Mouse (Mus musculus) spleen, adult 2 months (tissue): ENCODE measurements around the gene Slc35d3. TPM values are rescaled to one million over a fixed set of nuclear protein-coding genes. Genes with fewer than 3 reads are reported as not detected.

Source experiments
- DNase-seq, 2 experiments: peaks; one replicate each; pipeline versions ENCODE4 v3.0.0 to v3.0.0-alpha.2; 2012 to 2021; ENCODE audit warnings: low spot score in 2 of 2, low read depth in 1 of 2
- H3K27ac ChIP-seq: fragments of 200-500 bp; 2 replicates; pipeline ENCODE4 v1.5.1; 2012; ENCODE audit warnings: low read length, inconsistent platforms; ENCODE audit not compliant: insufficient read depth
- H3K27me3 ChIP-seq: fragments of 200-500 bp; 2 replicates; pipeline ENCODE4 v1.6.1; 2012; ENCODE audit warnings: mild to moderate bottlenecking, moderate library complexity, low read length, inconsistent platforms; ENCODE audit not compliant: control insufficient read depth, insufficient read depth
- H3K36me3 ChIP-seq: fragments of 200-500 bp; 2 replicates; pipeline ENCODE4 v1.6.1; 2012; ENCODE audit warnings: mild to moderate bottlenecking, low read length, inconsistent platforms; ENCODE audit not compliant: control insufficient read depth, insufficient read depth
- H3K4me1 ChIP-seq: fragments of 200-500 bp; 2 replicates; pipeline ENCODE4 v1.6.1; 2011; ENCODE audit warnings: inconsistent platforms; ENCODE audit not compliant: control insufficient read depth, insufficient read depth, insufficient read length
- H3K4me3 ChIP-seq: fragments of 200-500 bp; 2 replicates; pipeline ENCODE4 v1.5.1; 2011; ENCODE audit warnings: mild to moderate bottlenecking, inconsistent platforms; ENCODE audit not compliant: insufficient read depth, insufficient read length; ENCODE audit errors: extremely low read depth
- CTCF ChIP-seq: fragments of 200-500 bp; IDR thresholded peaks from 2 replicates; pipeline ENCODE4 v1.5.1; 2011; ENCODE audit warnings: mild to moderate bottlenecking, inconsistent platforms; ENCODE audit not compliant: insufficient read depth, insufficient read length, insufficient replicate concordance; ENCODE audit errors: extremely low read depth
- POLR2A ChIP-seq: fragments of 200-500 bp; IDR thresholded peaks from 2 replicates; pipeline ENCODE4 v1.6.1; 2011; ENCODE audit warnings: low read depth, low read length, inconsistent platforms
- WGBS: fragments of 180-500 bp; shearing (Covaris S2); methylation state at CpG from one replicate; pipeline ENCODE4 v1.1.7; 2018; 5-methylcytosine and 5-hydroxymethylcytosine counted together
- polyA plus RNA-seq: library from polyadenylated mRNA; depleted of rRNA; stranded (reverse); fragments of >200 nt; gene quantifications from 2 replicates; pipeline ENCODE4 v1.2.3, GENCODE M21; 2012; rRNA removed

Gene Slc35d3
- polyA plus RNA-seq, 1 experiment = 2.8 TPM

DNA sequence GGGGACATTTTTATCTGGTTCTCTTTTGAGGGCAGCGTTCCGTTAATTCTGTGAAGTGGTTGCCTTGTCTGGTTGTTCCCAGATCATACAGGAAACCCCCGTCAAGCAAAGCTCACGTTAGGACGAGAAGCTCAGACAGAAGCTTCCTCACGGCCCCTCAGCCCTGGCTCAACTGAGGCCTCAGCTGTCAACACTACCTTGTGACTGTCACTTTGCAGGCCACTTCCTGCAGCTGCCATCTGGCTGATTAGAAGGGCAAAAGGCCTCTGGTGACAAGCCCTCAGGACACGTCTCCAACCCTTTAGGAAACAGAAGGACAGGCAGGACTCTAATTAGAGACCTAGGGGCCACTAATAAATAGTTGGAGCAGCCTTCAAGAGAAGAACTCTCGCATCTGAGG is 35.9 kb downstream of the Slc35d3 start:
- no peak for TF ChIP-seq CTCF
- TF ChIP-seq POLR2A = no peak
- WGBS = 22% methylated on average over 8 of the region's 8 CpGs
- no peaks in the 10 kb centered on the region for H3K36me3 ChIP-seq
- H3K27ac ChIP-seq = no peak overlapping the region
- peaks cover 2% of the 10 kb centered on the region; the same call in 1 of the 2 replicates for H3K4me1 ChIP-seq
- no peak overlapping the region for H3K4me3 ChIP-seq
- no peaks in the 10 kb centered on the region for H3K27me3 ChIP-seq
- no peak for DNase-seq

DNA sequence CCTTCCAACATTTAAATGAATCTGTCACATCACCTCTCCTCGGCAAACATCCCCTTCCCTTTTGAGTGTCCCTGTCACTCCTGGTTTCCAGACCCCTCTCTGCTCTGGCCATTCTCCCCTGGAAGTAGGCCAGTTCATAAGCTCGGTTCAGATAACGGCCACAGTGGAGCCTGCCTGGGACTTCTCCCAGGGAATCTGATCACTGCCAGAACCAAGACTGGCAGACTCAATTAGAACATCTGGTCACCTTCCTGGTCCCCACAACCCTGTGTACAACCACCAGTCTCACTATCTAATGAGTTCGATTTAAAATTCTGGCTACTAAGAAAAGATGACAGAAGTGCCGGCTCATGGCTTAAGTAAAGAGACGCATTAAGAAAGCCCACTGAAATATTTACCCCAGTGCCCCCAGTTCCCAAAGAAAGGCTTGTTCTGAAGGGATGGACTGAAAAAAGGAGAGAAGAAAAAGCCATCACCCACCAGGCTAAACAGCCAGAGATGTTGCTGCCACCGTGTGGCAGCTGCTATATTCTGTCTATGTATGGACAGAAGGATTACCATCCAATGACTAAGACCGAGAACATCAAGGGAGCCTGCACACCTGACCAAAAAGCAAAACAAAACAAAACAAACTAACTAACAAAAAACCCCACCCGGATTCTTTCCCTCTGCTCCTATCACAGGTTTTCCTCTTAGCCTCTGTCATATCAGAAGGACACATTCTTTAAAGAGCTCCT is 39.7 kb downstream of the Slc35d3 start:
- H3K4me1 ChIP-seq = peaks cover 2% of the 10 kb centered on the region; the same call in 1 of the 2 replicates
- H3K4me3 ChIP-seq = no peak overlapping the region
- 63% methylated on average over 9 of the region's 9 CpGs for WGBS
- no peaks in the 10 kb centered on the region for H3K27me3 ChIP-seq
- no peaks in the 10 kb centered on the region for H3K36me3 ChIP-seq
- TF ChIP-seq CTCF (peak; percentile 31; the same call in 1 of the 2 replicates), POLR2A (no peak)
- no peak overlapping the region for H3K27ac ChIP-seq
- DNase-seq = no peak

DNA sequence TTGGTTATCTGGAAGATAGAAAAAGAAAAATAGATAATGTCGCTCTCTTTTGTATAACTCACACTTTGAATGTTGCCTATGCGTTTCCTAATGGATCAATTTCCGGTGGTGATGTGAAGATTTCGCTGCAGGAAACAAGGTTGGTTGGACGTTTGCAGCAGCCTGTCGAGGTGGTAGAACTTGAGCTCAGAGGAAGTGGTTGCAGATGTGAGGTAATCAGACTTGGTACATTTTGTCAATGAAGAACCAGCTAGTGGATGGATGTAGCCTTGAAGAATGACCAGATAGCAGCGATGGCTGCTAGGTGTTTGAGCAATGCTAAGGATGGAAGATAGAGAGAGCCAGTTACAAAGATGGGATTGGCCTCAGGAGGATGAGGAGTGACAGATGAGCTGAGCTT is 46.5 kb downstream of the Slc35d3 start:
- no peak overlapping the region for H3K27ac ChIP-seq
- WGBS = 26% methylated on average over 7 of the region's 7 CpGs
- no peak overlapping the region for H3K4me3 ChIP-seq
- H3K27me3 ChIP-seq = no peaks in the 10 kb centered on the region
- no peaks in the 10 kb centered on the region for H3K4me1 ChIP-seq
- H3K36me3 ChIP-seq = no peaks in the 10 kb centered on the region
- no peak for DNase-seq
- TF ChIP-seq POLR2A = no peak
- no peak for TF ChIP-seq CTCF

DNA sequence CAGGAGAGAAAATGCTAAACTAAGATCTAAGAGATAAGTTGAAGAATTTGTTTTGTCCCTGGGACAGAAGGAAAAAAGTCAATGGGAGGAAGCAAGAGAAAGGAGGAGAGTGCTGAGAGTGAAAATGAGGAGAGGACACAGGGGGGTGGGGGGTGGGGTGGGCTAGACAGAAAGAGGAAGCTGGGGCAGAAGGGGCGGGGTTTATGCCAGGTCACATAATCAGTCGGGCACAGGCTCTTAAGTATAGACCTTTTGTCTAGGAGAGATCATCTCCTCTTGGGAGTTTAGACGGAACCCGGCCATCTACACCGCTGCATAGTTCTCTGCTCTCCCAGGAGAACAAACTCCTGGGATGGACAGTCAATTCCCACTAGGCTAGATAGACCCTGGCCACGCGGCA is 48.3 kb downstream of the Slc35d3 start:
- H3K27ac ChIP-seq = no peak overlapping the region
- H3K4me3 ChIP-seq = no peak overlapping the region
- no peaks in the 10 kb centered on the region for H3K27me3 ChIP-seq
- TF ChIP-seq POLR2A (no peak), CTCF (no peak)
- 71% methylated on average over 7 of the region's 7 CpGs for WGBS
- no peaks in the 10 kb centered on the region for H3K36me3 ChIP-seq
- DNase-seq = no peak
- no peaks in the 10 kb centered on the region for H3K4me1 ChIP-seq

Other genes with a start within 250 kb of the Slc35d3 start
- 0.55 and 0.65 TPM in 2 replicates for gene Il22ra2, start 229.5 kb downstream of the Slc35d3 start, polyA plus RNA-seq
- 0.07 TPM in 1 of 2 replicates, not detected in the other for gene Il20ra, start 138.9 kb downstream of the Slc35d3 start, polyA plus RNA-seq
- 14.9 and 22.5 TPM in 2 replicates for gene Pex7, start 56.2 kb upstream of the Slc35d3 start, polyA plus RNA-seq
- 4.0 and 4.9 TPM in 2 replicates for gene Map3k5, start 83.0 kb upstream of the Slc35d3 start, polyA plus RNA-seq